Mouse (Mus musculus) forebrain, embryonic 11.5 days (tissue): Measurements from ENCODE around the gene Galnt2. TPM values are rescaled to one million over a fixed set of nuclear protein-coding genes. Genes with fewer than 3 reads are reported as not detected.

Source experiments
- ATAC-seq: fragments of 200-750 bp; cut with Nextera tagmentation; replicated peaks from 2 replicates; pipeline ENCODE4 v1.8.0; 2017; ENCODE audit warnings: moderate TSS enrichment; ENCODE audit not compliant: low FRiP score
- DNase-seq: peaks from one replicate; pipeline ENCODE4 v3.0.0-alpha.2; 2017; ENCODE audit warnings: low spot score
- H3K27ac ChIP-seq: fragments of 300-500 bp; sonication (generic); 2 replicates; pipeline ENCODE4 v1.5.1; 2014; ENCODE audit warnings: low read depth, low read length
- H3K27me3 ChIP-seq: fragments of 300-500 bp; sonication (generic); 2 replicates; pipeline ENCODE4 v1.6.1; 2014; ENCODE audit warnings: mild to moderate bottlenecking, low read length, mixed read lengths; ENCODE audit not compliant: control insufficient read depth, insufficient read depth
- H3K36me3 ChIP-seq: fragments of 300-500 bp; sonication (generic); 2 replicates; pipeline ENCODE4 v1.6.1; 2014; ENCODE audit warnings: mild to moderate bottlenecking, low read length, moderate library complexity, mixed read lengths; ENCODE audit not compliant: control insufficient read depth, insufficient read depth
- H3K4me1 ChIP-seq: fragments of 300-500 bp; sonication (generic); replicated peaks from 2 replicates; pipeline ENCODE4 v1.6.1; 2014; ENCODE audit warnings: low read length, mixed read lengths; ENCODE audit not compliant: control insufficient read depth, insufficient read depth
- H3K4me2 ChIP-seq: fragments of 300-500 bp; sonication (generic); 2 replicates; pipeline ENCODE4 v1.6.1; 2014; ENCODE audit warnings: low read depth, mild to moderate bottlenecking, low read length, moderate library complexity, mixed read lengths; ENCODE audit not compliant: severe bottlenecking
- H3K4me3 ChIP-seq: fragments of 300-500 bp; sonication (generic); 2 replicates; pipeline ENCODE4 v1.5.1; 2014; ENCODE audit warnings: low read depth, low read length
- H3K9ac ChIP-seq: fragments of 300-500 bp; sonication (generic); 2 replicates; pipeline ENCODE4 v1.6.1; 2014; ENCODE audit warnings: low read length
- H3K9me3 ChIP-seq: fragments of 300-500 bp; sonication (generic); 2 replicates; pipeline ENCODE4 v1.6.1; 2016; ENCODE audit warnings: low read length, mixed read lengths; ENCODE audit not compliant: control insufficient read depth
- WGBS: fragments of 180-500 bp; shearing (Covaris S2); extraction: QIAGEN DNeasy Blood & Tissue Kit; methylation state at CpG from one replicate; pipeline ENCODE4 v1.1.7; 2014; 5-methylcytosine and 5-hydroxymethylcytosine counted together
- polyA plus RNA-seq: library from polyadenylated mRNA; unstranded; fragments of >200 nt; fragmentation: Nextera tagmentation; extraction: Ambion mirVana; gene quantifications from 2 replicates; pipeline ENCODE4 v1.2.1, GENCODE M21; 2014

The Galnt2 gene
- polyA plus RNA-seq, 1 experiment from 2014 or later: 83.7 TPM

DNA sequence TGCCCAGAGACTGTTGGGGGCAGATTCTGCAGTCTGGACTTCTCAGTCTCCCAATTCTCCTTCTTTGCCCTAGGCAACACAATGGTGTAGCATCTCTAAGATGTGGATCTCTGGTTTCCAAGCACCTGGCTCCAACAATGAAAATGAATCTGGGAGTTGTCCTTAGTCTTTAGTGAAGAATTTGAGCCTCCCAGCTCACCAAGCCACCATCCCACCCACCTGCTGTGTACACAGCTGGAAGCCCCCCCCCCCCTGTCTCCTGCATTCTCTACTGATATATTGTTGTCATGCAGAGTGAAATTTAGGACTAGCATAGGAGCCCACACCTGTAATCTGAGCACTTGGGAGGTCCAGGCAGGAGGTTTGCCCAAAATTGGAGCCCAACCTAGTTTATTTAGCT is 14.2 kb upstream of the Galnt2 start:
- Histone ChIP-seq H3K4me2 (no peak overlapping the region), H3K9ac (no peak overlapping the region), H3K4me3 (no peak overlapping the region), H3K4me1 (no peaks in the 10 kb centered on the region), H3K27ac (no peak overlapping the region), H3K27me3 (no peaks in the 10 kb centered on the region), H3K9me3 (no peaks in the 10 kb centered on the region), H3K36me3 (no peaks in the 10 kb centered on the region)
- DNase-seq (no peak), ATAC-seq (no peak)

DNA sequence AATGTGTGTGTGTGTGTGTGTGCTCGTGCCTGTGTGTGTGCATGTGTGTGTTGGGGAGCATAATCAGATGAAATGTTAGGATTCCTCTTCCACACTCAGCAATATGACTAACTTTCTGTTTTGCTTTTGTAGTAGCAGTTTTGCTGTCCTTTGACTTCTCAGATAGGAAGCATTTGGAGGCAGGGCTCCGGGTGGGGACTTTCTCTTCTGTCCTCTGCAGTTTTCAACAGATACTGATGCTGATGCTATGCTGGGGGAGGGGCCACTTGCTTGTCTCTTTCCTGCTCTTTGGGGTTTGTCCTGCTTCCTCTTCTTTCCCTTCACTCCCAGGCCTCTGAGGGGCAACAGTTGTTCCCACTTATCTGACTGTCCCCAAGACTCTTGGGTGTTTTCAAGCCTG is 1.3 kb upstream of the Galnt2 start:
- Histone ChIP-seq H3K4me1 (peaks cover 15% of the 10 kb centered on the region; the same call in 1 of the 2 replicates), H3K9me3 (no peaks in the 10 kb centered on the region), H3K36me3 (no peaks in the 10 kb centered on the region), H3K4me3 (no peak overlapping the region), H3K9ac (no peak overlapping the region), H3K4me2 (no peak overlapping the region), H3K27ac (no peak overlapping the region), H3K27me3 (no peaks in the 10 kb centered on the region)
- 79% methylated on average over 2 of the region's 2 CpGs for WGBS
- DNase-seq (no peak), ATAC-seq (no peak)

DNA sequence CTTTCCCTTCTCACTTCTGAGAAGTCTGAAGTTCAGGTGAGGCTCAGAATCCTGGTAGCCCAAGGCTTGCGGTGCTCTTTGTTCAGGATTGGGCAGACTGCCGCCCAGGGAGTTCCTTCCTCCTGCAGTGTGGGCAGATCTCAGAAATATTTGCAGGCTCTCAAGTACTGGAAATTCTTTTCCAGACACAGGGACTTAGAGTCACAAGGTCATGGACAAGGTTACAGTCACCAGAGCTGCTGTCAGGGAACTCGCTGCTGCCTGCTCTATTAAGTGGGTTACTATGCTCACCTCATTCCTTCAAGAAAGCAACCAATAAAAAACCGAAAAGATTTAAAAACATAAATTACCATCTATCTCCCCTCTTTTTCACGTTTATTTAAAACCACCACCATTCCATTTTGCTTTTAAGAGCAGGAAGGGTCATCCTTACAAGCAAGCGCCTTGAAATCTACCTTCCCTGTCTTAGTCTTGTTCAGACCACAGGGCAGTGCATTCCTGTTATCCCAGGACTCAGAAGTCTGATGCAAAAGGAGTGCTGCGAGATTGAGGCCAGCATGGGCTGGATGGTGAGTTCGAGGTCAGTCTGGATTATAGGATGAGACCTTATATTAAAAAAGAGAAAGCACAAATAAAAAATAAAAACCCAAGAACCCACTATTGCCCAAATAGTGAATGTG is 555 bp upstream of the Galnt2 start:
- H3K4me1 ChIP-seq: peaks cover 15% of the 10 kb centered on the region; the same call in 1 of the 2 replicates
- no peak for DNase-seq
- no peaks in the 10 kb centered on the region for H3K27me3 ChIP-seq
- peak overlapping the region; percentile 99; the same call in 1 of the 2 replicates for H3K4me2 ChIP-seq
- H3K9me3 ChIP-seq: no peaks in the 10 kb centered on the region
- WGBS: 53% methylated on average over 8 of the region's 8 CpGs
- no peak overlapping the region for H3K9ac ChIP-seq
- H3K4me3 ChIP-seq: peak overlapping the region; percentile 94
- ATAC-seq: peak; percentile 60
- H3K27ac ChIP-seq: no peak overlapping the region
- no peaks in the 10 kb centered on the region for H3K36me3 ChIP-seq

DNA sequence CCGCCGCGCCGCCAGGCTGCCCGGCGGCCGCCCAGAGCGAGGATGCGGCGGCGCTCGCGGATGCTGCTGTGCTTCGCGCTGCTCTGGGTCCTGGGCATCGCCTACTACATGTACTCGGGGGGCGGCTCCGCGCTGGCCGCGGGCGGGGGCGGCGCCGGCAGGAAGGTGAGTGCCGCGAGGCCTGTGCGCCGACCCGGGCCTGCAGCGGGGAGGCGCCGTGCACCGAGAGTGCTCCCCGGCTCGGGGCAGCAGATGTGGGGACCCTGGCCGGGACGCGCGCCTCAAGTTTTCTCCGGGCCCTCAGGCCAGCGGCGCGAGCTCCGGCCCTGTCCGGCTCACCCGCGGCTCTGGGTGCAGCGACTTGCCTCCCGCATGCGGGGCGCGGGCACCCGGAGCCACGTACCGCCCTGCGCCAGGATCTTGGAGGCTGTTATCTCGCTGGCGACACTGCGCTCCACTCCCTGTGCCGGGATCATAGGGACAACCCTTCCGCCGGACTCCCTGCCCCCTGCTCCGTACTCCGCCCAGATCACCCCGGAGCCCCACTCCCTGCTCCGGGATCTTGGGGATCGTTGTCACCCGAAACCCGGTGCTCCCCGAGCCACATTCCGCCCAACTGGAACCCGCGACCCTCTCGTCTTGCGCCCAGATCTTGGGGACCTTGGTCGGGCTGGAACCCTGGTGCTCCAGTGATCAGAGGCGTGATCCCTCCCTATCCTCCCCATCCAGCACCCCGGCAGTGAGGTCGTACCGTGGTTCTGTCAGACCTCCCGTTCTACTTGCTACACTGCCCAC is 491 bp downstream of the Galnt2 start:
- WGBS: under 1% methylated on average over 80 of the region's 83 CpGs
- peak; percentile 82 for DNase-seq
- peak overlapping the region; percentile 99 for H3K4me2 ChIP-seq

DNA sequence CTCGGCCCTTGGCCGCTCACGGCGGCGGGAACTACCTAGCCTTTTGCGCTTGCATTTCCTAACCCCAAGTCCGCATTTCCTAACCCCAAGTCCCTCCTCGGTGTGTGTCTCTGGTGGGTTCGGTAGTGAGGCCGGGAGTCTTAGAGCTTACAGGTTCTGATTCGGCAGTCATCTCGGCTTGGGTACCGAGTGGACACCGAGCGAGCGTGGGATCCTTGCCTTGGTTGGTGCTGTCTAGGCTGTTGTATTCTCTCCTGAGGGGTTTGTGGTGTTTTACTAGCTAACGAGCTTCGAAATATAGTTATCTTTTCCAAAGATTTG is 1.0 kb downstream of the Galnt2 start:
- ATAC-seq (no peak), DNase-seq (no peak)
- Histone ChIP-seq H3K9ac (peak overlapping the region; percentile 85), H3K4me2 (peak overlapping the region; percentile 99), H3K27ac (no peak overlapping the region), H3K27me3 (no peaks in the 10 kb centered on the region), H3K4me1 (peaks cover 15% of the 10 kb centered on the region; the same call in 1 of the 2 replicates), H3K9me3 (no peaks in the 10 kb centered on the region), H3K4me3 (peak overlapping the region; percentile 94), H3K36me3 (no peaks in the 10 kb centered on the region)
- 4% methylated on average over 18 of the region's 18 CpGs for WGBS

More for the DNA sequence above, 491 bp downstream of the Galnt2 start:
- peak overlapping the region; percentile 94 for H3K4me3 ChIP-seq
- H3K9me3 ChIP-seq: no peaks in the 10 kb centered on the region
- no peaks in the 10 kb centered on the region for H3K36me3 ChIP-seq
- H3K27me3 ChIP-seq: no peaks in the 10 kb centered on the region
- peak; percentile 81 for ATAC-seq
- peak overlapping the region; percentile 57; the same call in 1 of the 2 replicates for H3K27ac ChIP-seq
- H3K9ac ChIP-seq: peak overlapping the region; percentile 85
- H3K4me1 ChIP-seq: peaks cover 15% of the 10 kb centered on the region; the same call in 1 of the 2 replicates

DNA sequence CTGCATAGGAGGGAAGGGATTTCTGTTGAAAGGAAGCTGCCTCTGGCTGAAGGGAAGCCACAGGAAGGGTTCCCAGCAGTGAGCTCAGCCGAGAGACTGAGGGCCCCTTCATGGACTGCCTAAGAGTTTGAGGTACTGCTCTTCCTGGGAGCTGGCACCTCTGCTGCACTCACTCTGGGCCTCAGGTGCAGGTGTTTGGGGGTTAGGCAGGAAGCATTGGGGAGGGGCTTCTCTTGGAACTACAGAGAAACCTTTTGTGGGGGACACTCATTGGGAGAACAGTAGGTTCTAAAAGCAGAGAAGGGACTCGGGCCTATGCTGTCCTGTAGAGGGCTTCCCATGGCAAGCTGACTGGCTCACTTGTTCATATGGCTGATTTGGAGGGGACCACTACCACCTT is 3.3 kb downstream of the Galnt2 start:
- DNase-seq (no peak), ATAC-seq (no peak)
- Histone ChIP-seq H3K4me3 (no peak overlapping the region), H3K36me3 (no peaks in the 10 kb centered on the region), H3K9ac (no peak overlapping the region), H3K27me3 (no peaks in the 10 kb centered on the region), H3K9me3 (no peaks in the 10 kb centered on the region), H3K27ac (no peak overlapping the region), H3K4me1 (peaks cover 15% of the 10 kb centered on the region; the same call in 1 of the 2 replicates), H3K4me2 (no peak overlapping the region)
- 69% methylated on average over 2 of the region's 2 CpGs for WGBS

DNA sequence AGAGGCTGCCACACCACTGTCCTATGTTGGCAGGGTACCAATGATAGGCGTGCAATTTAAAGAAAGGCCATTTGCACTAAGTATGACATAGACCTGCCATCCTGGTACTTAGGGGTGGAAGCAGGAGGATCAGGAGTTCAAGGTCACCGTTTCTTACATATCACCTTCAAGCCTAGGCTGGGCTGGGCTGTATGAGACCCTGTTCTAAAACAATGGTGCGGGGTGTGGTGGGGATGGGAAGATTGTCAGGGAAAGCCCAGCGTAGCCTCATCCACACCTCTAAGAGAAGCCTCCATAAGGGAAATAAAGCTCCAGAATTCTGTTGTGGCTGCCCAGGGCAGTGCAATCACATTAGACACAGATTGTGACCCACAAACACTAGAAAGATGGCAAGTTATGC is 4.3 kb downstream of the Galnt2 start:
- Histone ChIP-seq H3K27ac (no peak overlapping the region), H3K4me2 (no peak overlapping the region), H3K9ac (no peak overlapping the region), H3K36me3 (no peaks in the 10 kb centered on the region), H3K4me3 (no peak overlapping the region), H3K9me3 (no peaks in the 10 kb centered on the region), H3K27me3 (no peaks in the 10 kb centered on the region), H3K4me1 (peaks cover 18% of the 10 kb centered on the region; the same call in 1 of the 2 replicates)
- DNase-seq (no peak), ATAC-seq (no peak)
- WGBS: 92% methylated on average over 4 of the region's 4 CpGs

DNA sequence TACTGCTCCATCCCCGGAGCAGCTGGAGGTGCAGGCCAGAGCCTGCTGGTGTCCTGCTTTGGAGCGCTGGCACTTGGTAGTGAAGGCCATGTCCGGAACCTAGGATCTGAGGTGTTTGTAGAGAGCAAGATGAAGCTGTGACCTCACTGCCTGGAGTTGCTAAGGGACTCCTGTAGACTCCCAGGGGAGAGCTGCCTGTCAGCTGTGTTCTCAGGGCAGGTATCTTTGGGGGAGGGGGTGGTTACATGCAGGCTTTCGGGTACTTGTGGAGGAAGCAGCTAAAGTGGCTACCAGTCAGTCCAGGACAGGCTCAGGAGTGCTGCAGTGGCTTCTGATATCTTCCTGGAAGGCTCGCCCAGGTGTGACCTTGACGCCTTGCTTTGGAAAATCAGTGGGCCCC is 8.2 kb downstream of the Galnt2 start:
- ATAC-seq (no peak), DNase-seq (no peak)
- no peaks in the 10 kb centered on the region for H3K27me3 ChIP-seq
- WGBS: 85% methylated on average over 6 of the region's 6 CpGs
- no peaks in the 10 kb centered on the region for H3K9me3 ChIP-seq
- no peak overlapping the region for H3K4me2 ChIP-seq
- no peak overlapping the region for H3K4me3 ChIP-seq
- peaks cover 5% of the 10 kb centered on the region; the same call in 1 of the 2 replicates for H3K4me1 ChIP-seq
- no peak overlapping the region for H3K27ac ChIP-seq
- no peaks in the 10 kb centered on the region for H3K36me3 ChIP-seq
- no peak overlapping the region for H3K9ac ChIP-seq
